ENCODE assay signal across 9 mouse cellular contexts in genomic region chr8:111739604-111740003, GRCm38 (mm10). TPM values are rescaled to one million over a fixed set of nuclear protein-coding genes. Genes with fewer than 3 reads are reported as not detected.
A peak's percentile ranks its signal among the peaks of the same experiment; 100 is the strongest.
DNase-seq lines count a peak whose midpoint lies in the region; ATAC-seq and TF ChIP-seq lines count a peak whose summit lies in the region.
"Had no signal": no experiment of that assay in that cellular context is flagged by ENCODE, and none has a peak within 500 bp of the region (broad histone marks: within the 10 kb centered on the region; RNA-seq: fewer than 3 reads in every experiment).

No protein-coding gene starts in this region.

- H3K36me3 ChIP-seq in liver, embryonic 14.5 days (replicated peaks; ENCODE audit: control insufficient read depth, insufficient read depth, low read depth): no peaks in the 10 kb centered on the region
- no peaks in the 10 kb centered on the region for H3K36me3 ChIP-seq in hindbrain, embryonic 14.5 days (replicated peaks; ENCODE audit: control insufficient read depth, insufficient read depth)
- no peaks in the 10 kb centered on the region for H3K36me3 ChIP-seq in midbrain, postnatal 0 days (ENCODE audit: insufficient read depth, low read length)

- no peak overlapping the region for H3K4me2 ChIP-seq in liver, embryonic 14.5 days (ENCODE audit: low read depth)
- 0 out of 2 replicates have a peak overlapping the region, but pooled peaks have one; percentile 6 for H3K4me2 ChIP-seq in hindbrain, embryonic 14.5 days (replicated peaks)
- H3K4me2 ChIP-seq in midbrain, postnatal 0 days (ENCODE audit: low read depth, low read length, poor library complexity, severe bottlenecking): no peak overlapping the region

- WGBS in liver, embryonic 14.5 days (ENCODE audit: insufficient replicate concordance): 32% methylated on average over 7 of the region's 7 CpGs
- WGBS in hindbrain, embryonic 14.5 days: 43% methylated on average over 7 of the region's 7 CpGs
- WGBS in midbrain, postnatal 0 days: 48% methylated on average over 7 of the region's 7 CpGs

- H3K9ac ChIP-seq in liver, embryonic 14.5 days (replicated peaks): no peak overlapping the region
- H3K9ac ChIP-seq in hindbrain, embryonic 14.5 days: 0 out of 2 replicates have a peak overlapping the region, but pooled peaks have one; percentile 21
- H3K9ac ChIP-seq in midbrain, postnatal 0 days (replicated peaks; ENCODE audit: low read length, poor library complexity, severe bottlenecking): no peak overlapping the region

- no peak overlapping the region for H3K27ac ChIP-seq in liver, embryonic 14.5 days
- no peak overlapping the region for H3K27ac ChIP-seq in hindbrain, embryonic 14.5 days
- no peak overlapping the region for H3K27ac ChIP-seq in midbrain, postnatal 0 days (ENCODE audit: low read depth, low read length)

- peak; percentile 4 to 34 for DNase-seq in adrenal gland, adult 18-20 months (ENCODE audit: low spot score in 2 of 2)
- no peak for DNase-seq in adrenal gland, adult 8-10 months
- no peak for DNase-seq in liver, embryonic 14.5 days (ENCODE audit: low read depth in 3 of 3, low spot score in 3 of 3)
- no peak for DNase-seq in liver
- no peak for DNase-seq in hindbrain, embryonic 14.5 days (ENCODE audit: low spot score)
- no peak for DNase-seq in midbrain, postnatal 0 days (ENCODE audit: low spot score)
- DNase-seq in yolk sac, embryonic 10.5 days (ENCODE audit: low spot score): no peak
- DNase-seq in thymus, postnatal 36 days: no peak

- ATAC-seq in liver, embryonic 14.5 days (ENCODE audit: insufficient read depth): no peak
- ATAC-seq in hindbrain, embryonic 14.5 days (ENCODE audit: low FRiP score): no peak
- no peak for ATAC-seq in midbrain, postnatal 0 days (ENCODE audit: low FRiP score)

- TF ChIP-seq EP300 in liver, embryonic 14.5 days (IDR thresholded peaks at IDR 0.05; ENCODE audit: low read depth): no peak

- no peak overlapping the region for H3K4me3 ChIP-seq in liver, embryonic 14.5 days (ENCODE audit: insufficient read depth in 1 of 2, low read depth in 2 of 2, low read length in 2 of 2)
- no peak overlapping the region for H3K4me3 ChIP-seq in hindbrain, embryonic 14.5 days (replicated peaks; ENCODE audit: low read length)
- no peak overlapping the region for H3K4me3 ChIP-seq in midbrain, postnatal 0 days (ENCODE audit: low read depth, low read length)

- H3K4me1 ChIP-seq in liver, embryonic 14.5 days (replicated peaks; ENCODE audit: control insufficient read depth in 2 of 2, insufficient read depth in 2 of 2, low read length in 1 of 2): peaks cover 0 to 5% of the 10 kb centered on the region in 2 experiments; a peak in 1 of 4 replicates
- peaks cover 78% of the 10 kb centered on the region for H3K4me1 ChIP-seq in hindbrain, embryonic 14.5 days (replicated peaks; ENCODE audit: control insufficient read depth, insufficient read depth, low read length)
- H3K4me1 ChIP-seq in midbrain, postnatal 0 days (ENCODE audit: insufficient read depth, low read length): peaks cover 49% of the 10 kb centered on the region

- peaks cover 28% of the 10 kb centered on the region for H3K27me3 ChIP-seq in liver, embryonic 14.5 days (ENCODE audit: control insufficient read depth, insufficient read depth, low read length)
- no peaks in the 10 kb centered on the region for H3K27me3 ChIP-seq in hindbrain, embryonic 14.5 days (ENCODE audit: control insufficient read depth, insufficient read depth, low read length)
- no peaks in the 10 kb centered on the region for H3K27me3 ChIP-seq in midbrain, postnatal 0 days (ENCODE audit: insufficient read depth, low read length)

- TF ChIP-seq CTCF in liver, embryonic 14.5 days (IDR thresholded peaks at IDR 0.05; ENCODE audit: low read depth): 0 out of 2 replicates have a peak, but pooled peaks have one; percentile 15
- TF ChIP-seq CTCF in midbrain, postnatal 0 days (IDR thresholded peaks at IDR 0.05): peak; percentile 47

- H3K9me3 ChIP-seq in liver, embryonic 14.5 days (ENCODE audit: control insufficient read depth, low read length): no peaks in the 10 kb centered on the region
- H3K9me3 ChIP-seq in hindbrain, embryonic 14.5 days (ENCODE audit: control insufficient read depth, low read length): no peaks in the 10 kb centered on the region
- no peaks in the 10 kb centered on the region for H3K9me3 ChIP-seq in midbrain, postnatal 0 days (ENCODE audit: low read length)

RNA-seq across cellular contexts. Expression of gene Bcar1, which starts 4.0 kb away (rescaled TPM):
- total RNA-seq in adrenal gland, adult 18-20 months (2021): 100 to 1,000 TPM in 1 of 2 experiments, 10 to 100 TPM in 1; 83.9 to 120 TPM
- total RNA-seq in adrenal gland, adult 8-10 months (2022): 100 to 1,000 TPM in 2 of 4 experiments, 10 to 100 TPM in 2; 86.1 to 150 (median 104) TPM
- 5.6 and 6.7 TPM in 2 replicates for polyA plus RNA-seq in liver, embryonic 14.5 days (2012; rRNA removed)
- polyA plus RNA-seq in liver, embryonic 14.5 days (2014; fragmentation: Nextera tagmentation; extraction: Ambion mirVana): 4.3 and 4.9 TPM in 2 replicates
- polyA plus RNA-seq in hindbrain, embryonic 14.5 days (2014; fragmentation: Nextera tagmentation; extraction: Ambion mirVana): 49.1 and 52.1 TPM in 2 replicates
- total RNA-seq in midbrain, postnatal 0 days (2014; rRNA removed): 62.3 and 72.8 TPM in 2 replicates
- 38.3 and 44.3 TPM in 2 replicates for polyA plus RNA-seq in midbrain, postnatal 0 days (2015; fragmentation: Nextera tagmentation; extraction: Ambion mirVana)

RNA-seq across cellular contexts. Expression of gene Ctrb1, which starts 48.8 kb away (rescaled TPM):
- total RNA-seq in adrenal gland, adult 18-20 months (2021): not detected
- total RNA-seq in adrenal gland, adult 8-10 months (2022): not detected
- 2.5 and 2.9 TPM in 2 replicates for polyA plus RNA-seq in liver, embryonic 14.5 days (2012; rRNA removed)
- polyA plus RNA-seq in liver, embryonic 14.5 days (2014; fragmentation: Nextera tagmentation; extraction: Ambion mirVana): 1.5 TPM in 1 of 2 replicates, not detected in the other
- not detected in 2 replicates for polyA plus RNA-seq in hindbrain, embryonic 14.5 days (2014; fragmentation: Nextera tagmentation; extraction: Ambion mirVana)
- not detected in 2 replicates for total RNA-seq in midbrain, postnatal 0 days (2014; rRNA removed)
- polyA plus RNA-seq in midbrain, postnatal 0 days (2015; fragmentation: Nextera tagmentation; extraction: Ambion mirVana): not detected in 2 replicates
- polyA plus RNA-seq: neural tube, embryonic 11.5 days had no signal

Comparison
In these comparisons a context has a peak if more than half of its experiments do, and no peak if none do; other contexts are left out.
1. DNase-seq: peak in adrenal gland, adult 18-20 months (2 of 2); none in adrenal gland, adult 8-10 months (single experiment), liver, embryonic 14.5 days (0 of 3), liver (single experiment), hindbrain, embryonic 14.5 days (single experiment), midbrain, postnatal 0 days (single experiment), yolk sac, embryonic 10.5 days (single experiment) and thymus, postnatal 36 days (0 of 2).